Mouse (Mus musculus): ENCODE measurements around the gene Oxgr1. TPM values are rescaled to one million over a fixed set of nuclear protein-coding genes. Genes with fewer than 3 reads are reported as not detected.
A peak's percentile ranks its signal among the peaks of the same experiment; 100 is the strongest.

Oxgr1 gene
- polyA plus RNA-seq (2012; rRNA removed): 0.05 TPM in 2 replicates

DNA sequence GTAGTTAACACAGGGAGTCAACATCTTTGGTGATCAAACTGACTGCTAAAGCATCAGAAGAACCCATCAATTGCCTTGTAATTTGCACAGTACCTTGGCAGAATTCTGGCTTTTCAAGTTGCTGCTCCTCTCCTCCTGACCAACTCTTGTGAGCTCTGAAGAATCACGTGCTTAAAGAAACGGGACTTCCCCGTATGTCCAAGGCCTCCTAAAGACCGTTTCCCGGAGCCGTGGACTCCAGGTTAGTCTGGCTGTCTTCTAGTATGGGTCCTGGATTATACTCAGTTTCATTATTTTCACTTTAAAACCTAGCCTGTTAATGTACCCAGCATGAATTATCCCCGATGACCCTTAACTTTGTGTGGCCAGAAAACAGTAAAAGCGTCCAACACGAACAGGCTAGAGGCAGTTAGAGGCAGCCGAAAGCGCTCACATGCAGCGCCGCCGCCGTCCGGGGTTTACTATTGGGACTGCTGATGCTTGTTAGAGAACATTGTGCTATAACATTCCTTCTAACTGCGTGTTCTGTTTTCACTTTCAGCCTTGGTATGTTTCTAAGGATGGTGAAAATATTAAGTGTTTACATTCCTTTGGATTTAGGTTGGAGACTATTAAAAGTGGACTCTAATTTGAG is at the start of gene Oxgr1:
Oxgr1 (minus strand) TSS at position 249 of the 634 bp plus-strand sequence.
- no peak within 1 kb of the TSS for H3K27ac ChIP-seq (ENCODE audit: insufficient read depth, low read length)
- no peaks in the 10 kb centered on the region for H3K27me3 ChIP-seq (ENCODE audit: control insufficient read depth, insufficient read depth, low read length)
- TF ChIP-seq POLR2A (IDR thresholded peaks at IDR 0.05; ENCODE audit: borderline replicate concordance, insufficient read depth, low read length): no peak
- TF ChIP-seq CTCF (IDR thresholded peaks at IDR 0.05; ENCODE audit: borderline replicate concordance, insufficient read depth, low read depth, low read length): no peak
- no peak within 1 kb of the TSS for H3K4me3 ChIP-seq (replicated peaks; ENCODE audit: insufficient read depth, low read depth, low read length)
- WGBS: 95% methylated on average over 17 of the region's 17 CpGs
- no peaks in the 10 kb centered on the region for H3K4me1 ChIP-seq (ENCODE audit: control insufficient read depth, insufficient read depth, low read length)
- DNase-seq: no peak

DNA sequence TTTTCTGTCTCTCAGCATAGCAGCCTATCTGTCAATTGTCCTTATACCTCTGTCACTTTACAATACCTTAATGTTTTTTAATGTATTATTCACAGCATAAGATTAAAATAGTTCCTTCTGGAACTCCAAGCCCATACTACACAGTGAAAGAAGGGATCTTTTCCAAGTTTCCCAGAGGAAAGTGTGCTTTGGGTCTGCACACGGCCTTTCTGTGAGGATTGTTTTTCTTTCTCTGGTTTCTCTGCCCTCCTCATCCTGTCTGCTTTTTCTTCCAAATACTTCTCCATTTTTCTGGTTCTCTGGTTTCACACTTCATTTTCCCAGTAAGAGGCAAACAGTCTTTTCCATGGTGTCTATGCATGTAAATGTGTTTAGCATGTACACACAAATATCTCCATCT is 48.2 kb upstream of the Oxgr1 start:
- Histone ChIP-seq H3K4me3 (replicated peaks; ENCODE audit: insufficient read depth, low read depth, low read length) (no peak overlapping the region), H3K27me3 (ENCODE audit: control insufficient read depth, insufficient read depth, low read length) (no peaks in the 10 kb centered on the region), H3K27ac (ENCODE audit: insufficient read depth, low read length) (no peak overlapping the region), H3K4me1 (ENCODE audit: control insufficient read depth, insufficient read depth, low read length) (no peaks in the 10 kb centered on the region; the same call in 1 of the 2 replicates)
- DNase-seq: no peak
- TF ChIP-seq POLR2A (IDR thresholded peaks at IDR 0.05; ENCODE audit: borderline replicate concordance, insufficient read depth, low read length): no peak
- TF ChIP-seq CTCF (IDR thresholded peaks at IDR 0.05; ENCODE audit: borderline replicate concordance, insufficient read depth, low read depth, low read length): no peak
- WGBS: 74% methylated on average over 1 of the region's 1 CpGs

DNA sequence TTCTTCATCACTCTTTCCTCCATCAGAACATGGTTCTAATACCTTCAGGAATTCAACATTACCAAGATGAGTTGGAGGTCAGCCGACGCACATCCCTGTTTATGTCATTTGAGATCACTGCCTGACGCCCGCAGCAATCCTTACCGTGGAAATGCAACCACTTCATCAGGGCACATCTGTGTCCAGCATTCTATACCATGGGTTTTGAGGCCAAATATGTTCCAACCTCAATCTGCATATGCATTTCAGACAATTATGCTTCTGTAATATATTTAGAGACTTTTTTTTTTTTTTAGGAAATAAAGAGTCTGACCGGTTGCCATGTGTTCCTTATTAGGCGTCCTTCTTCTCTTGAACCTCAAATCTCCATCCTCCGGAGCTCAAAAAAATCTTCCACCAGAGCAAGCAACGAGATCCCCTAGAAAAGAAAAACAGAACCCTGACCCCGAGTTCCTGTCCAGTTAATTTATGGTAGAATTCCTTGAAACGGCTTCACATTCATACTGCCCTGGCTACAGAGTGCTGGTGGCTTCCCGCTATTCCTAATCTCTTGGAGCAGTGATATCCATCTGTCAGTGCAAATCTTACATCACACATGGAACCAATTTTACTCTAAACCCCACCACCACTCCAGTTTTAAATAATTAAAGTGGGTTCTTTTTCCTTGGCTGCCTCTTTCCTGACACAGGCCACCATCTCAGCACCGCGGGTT is 47.6 kb upstream of the Oxgr1 start:
- Histone ChIP-seq H3K27ac (ENCODE audit: insufficient read depth, low read length) (no peak overlapping the region), H3K27me3 (ENCODE audit: control insufficient read depth, insufficient read depth, low read length) (no peaks in the 10 kb centered on the region), H3K4me1 (ENCODE audit: control insufficient read depth, insufficient read depth, low read length) (no peaks in the 10 kb centered on the region; the same call in 1 of the 2 replicates), H3K4me3 (replicated peaks; ENCODE audit: insufficient read depth, low read depth, low read length) (no peak overlapping the region)
- WGBS: 56% methylated on average over 14 of the region's 14 CpGs
- no peak for DNase-seq
- no peak for TF ChIP-seq POLR2A (IDR thresholded peaks at IDR 0.05; ENCODE audit: borderline replicate concordance, insufficient read depth, low read length)

GRCm38 (mm10) chr14:120089006-120089648 is 46.9 kb upstream of the Oxgr1 start:
- TF ChIP-seq CTCF (IDR thresholded peaks at IDR 0.05; ENCODE audit: borderline replicate concordance, insufficient read depth, low read depth, low read length): no peak
- no peak for TF ChIP-seq POLR2A (IDR thresholded peaks at IDR 0.05; ENCODE audit: borderline replicate concordance, insufficient read depth, low read length)
- WGBS: 91% methylated on average over 7 of the region's 7 CpGs
- no peaks in the 10 kb centered on the region for H3K27me3 ChIP-seq (ENCODE audit: control insufficient read depth, insufficient read depth, low read length)
- no peaks in the 10 kb centered on the region; the same call in 1 of the 2 replicates for H3K4me1 ChIP-seq (ENCODE audit: control insufficient read depth, insufficient read depth, low read length)
- no peak for DNase-seq
- no peak overlapping the region for H3K27ac ChIP-seq (ENCODE audit: insufficient read depth, low read length)
- H3K4me3 ChIP-seq (replicated peaks; ENCODE audit: insufficient read depth, low read depth, low read length): no peak overlapping the region

- DNase-seq: no peak
- Histone ChIP-seq H3K4me1 (ENCODE audit: control insufficient read depth, insufficient read depth, low read length) (no peaks in the 10 kb centered on the region), H3K27me3 (ENCODE audit: control insufficient read depth, insufficient read depth, low read length) (no peaks in the 10 kb centered on the region), H3K27ac (ENCODE audit: insufficient read depth, low read length) (no peak overlapping the region), H3K4me3 (replicated peaks; ENCODE audit: insufficient read depth, low read depth, low read length) (no peak overlapping the region)
- whole genome bisulfite sequencing: 90% methylated on average over 9 of the region's 9 CpGs
- no peak for TF ChIP-seq CTCF (IDR thresholded peaks at IDR 0.05; ENCODE audit: borderline replicate concordance, insufficient read depth, low read depth, low read length)
- no peak for TF ChIP-seq POLR2A (IDR thresholded peaks at IDR 0.05; ENCODE audit: borderline replicate concordance, insufficient read depth, low read length)
These were observed 41.9 kb upstream of the Oxgr1 start for GRCm38 (mm10) chr14:120084084-120084667.

DNA sequence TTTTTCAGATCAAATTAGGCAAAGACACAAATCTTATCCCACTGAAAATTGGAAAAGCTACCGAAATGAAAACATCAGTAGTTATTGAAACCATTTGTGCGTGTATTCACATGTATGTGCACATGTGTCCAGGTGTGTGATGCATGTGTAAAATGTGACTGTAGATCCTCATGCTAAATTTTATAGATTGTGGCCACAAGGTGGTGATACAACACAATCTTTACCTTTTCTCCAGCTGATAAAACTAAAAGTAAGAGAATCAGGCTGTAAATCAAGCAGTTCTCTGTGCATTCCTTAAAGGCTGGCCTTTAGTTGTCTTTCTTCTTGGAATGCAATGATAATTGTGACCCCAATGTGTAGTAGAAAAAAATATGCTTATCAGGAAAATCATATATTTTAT is 34.0 kb upstream of the Oxgr1 start:
- 56% methylated on average over 2 of the region's 2 CpGs for WGBS
- DNase-seq: peak in 1 of 2 experiments; percentile 46
- H3K27me3 ChIP-seq (ENCODE audit: control insufficient read depth, insufficient read depth, low read length): no peaks in the 10 kb centered on the region
- H3K4me3 ChIP-seq (replicated peaks; ENCODE audit: insufficient read depth, low read depth, low read length): no peak overlapping the region
- TF ChIP-seq CTCF (IDR thresholded peaks at IDR 0.05; ENCODE audit: borderline replicate concordance, insufficient read depth, low read depth, low read length): no peak
- TF ChIP-seq POLR2A (IDR thresholded peaks at IDR 0.05; ENCODE audit: borderline replicate concordance, insufficient read depth, low read length): no peak
- H3K27ac ChIP-seq (ENCODE audit: insufficient read depth, low read length): no peak overlapping the region
- no peaks in the 10 kb centered on the region for H3K4me1 ChIP-seq (ENCODE audit: control insufficient read depth, insufficient read depth, low read length)

DNA sequence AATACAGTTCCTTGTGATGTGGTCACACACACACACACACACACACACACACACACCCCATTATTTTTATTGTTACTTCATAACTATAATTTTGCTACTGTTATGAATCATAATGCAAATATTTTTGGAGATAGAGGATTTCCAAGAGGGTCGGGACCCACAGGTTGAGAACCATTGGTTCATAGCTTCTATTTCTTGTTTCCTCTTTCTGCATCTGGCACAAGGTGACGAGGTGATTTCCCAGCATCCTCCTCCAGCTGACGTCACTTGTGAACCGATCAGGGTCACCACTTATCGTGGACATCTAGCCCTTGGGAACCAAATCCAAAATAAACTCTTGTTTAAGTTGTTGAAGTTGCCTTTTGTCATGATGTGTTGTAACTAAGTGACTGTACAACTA is 33.5 kb upstream of the Oxgr1 start:
- no peak for DNase-seq
- Histone ChIP-seq H3K27ac (ENCODE audit: insufficient read depth, low read length) (no peak overlapping the region), H3K27me3 (ENCODE audit: control insufficient read depth, insufficient read depth, low read length) (no peaks in the 10 kb centered on the region), H3K4me1 (ENCODE audit: control insufficient read depth, insufficient read depth, low read length) (no peaks in the 10 kb centered on the region), H3K4me3 (replicated peaks; ENCODE audit: insufficient read depth, low read depth, low read length) (no peak overlapping the region)
- WGBS: 88% methylated on average over 5 of the region's 5 CpGs
- TF ChIP-seq POLR2A (IDR thresholded peaks at IDR 0.05; ENCODE audit: borderline replicate concordance, insufficient read depth, low read length): no peak
